Mouse (Mus musculus): ENCODE data around the gene Sox5.

GRCm38 (mm10) chr6:144773736-144774135 is 8.0 kb downstream of the Sox5 start:
- TF ChIP-seq CTCF (IDR thresholded peaks at IDR 0.05; ENCODE audit: borderline replicate concordance, control insufficient read depth, extremely low read depth, insufficient read depth, low read length, poor library complexity) (no peak), POLR2A (IDR thresholded peaks at IDR 0.05; ENCODE audit: control insufficient read depth, extremely low read depth, insufficient read depth, low read length, poor library complexity) (no peak)
